Mouse (Mus musculus) lung, embryonic 14.5 days (tissue): ENCODE results near the gene Dcdc2c. TPM values are rescaled to one million over a fixed set of nuclear protein-coding genes. Genes with fewer than 3 reads are reported as not detected.

Experiments
- ATAC-seq: fragments of 200-750 bp; cut with Nextera tagmentation; 2 replicates; pipeline ENCODE4 v1.8.0; 2017; ENCODE audit warnings: mild to moderate bottlenecking, moderate TSS enrichment, moderate library complexity; ENCODE audit not compliant: insufficient read depth
- DNase-seq: peaks from one replicate; pipeline ENCODE4 v3.0.0-alpha.2; 2015
- H3K27ac ChIP-seq: fragments of 300-500 bp; sonication (generic); 2 replicates; pipeline ENCODE4 v1.5.1; 2014; ENCODE audit warnings: low read depth, mild to moderate bottlenecking, moderate library complexity
- H3K27me3 ChIP-seq: fragments of 300-500 bp; sonication (generic); 2 replicates; pipeline ENCODE4 v1.6.1; 2014; ENCODE audit warnings: low read length, control low read depth; ENCODE audit not compliant: insufficient read depth
- H3K36me3 ChIP-seq: fragments of 300-500 bp; sonication (generic); 2 replicates; pipeline ENCODE4 v1.6.1; 2014; ENCODE audit warnings: control low read depth; ENCODE audit not compliant: insufficient read depth
- H3K4me1 ChIP-seq: fragments of 300-500 bp; sonication (generic); 2 replicates; pipeline ENCODE4 v1.6.1; 2014; ENCODE audit warnings: antibody characterized with exemption, control low read depth; ENCODE audit not compliant: insufficient read depth
- H3K4me2 ChIP-seq: fragments of 300-500 bp; sonication (generic); 2 replicates; pipeline ENCODE4 v1.6.1; 2014; ENCODE audit warnings: mild to moderate bottlenecking
- H3K4me3 ChIP-seq: fragments of 300-500 bp; sonication (generic); 2 replicates; pipeline ENCODE4 v1.5.1; 2014; ENCODE audit warnings: low read depth, low read length
- H3K9ac ChIP-seq: fragments of 300-500 bp; sonication (generic); 2 replicates; pipeline ENCODE4 v1.6.1; 2014
- H3K9me3 ChIP-seq: fragments of 300-500 bp; sonication (generic); 2 replicates; pipeline ENCODE4 v1.6.1; 2016; ENCODE audit warnings: low read depth, low read length, control low read depth
- CTCF ChIP-seq: IDR thresholded peaks from 2 replicates; pipeline ENCODE4 v1.5.1; 2016; ENCODE audit warnings: antibody characterized with exemption, low read depth
- WGBS: fragments of 180-500 bp; shearing (Covaris S2); extraction: QIAGEN DNeasy Blood & Tissue Kit; methylation state at CpG from one replicate; pipeline ENCODE4 v1.1.7; 2014; 5-methylcytosine and 5-hydroxymethylcytosine counted together
- polyA plus RNA-seq: library from polyadenylated mRNA; unstranded; fragments of >200 nt; fragmentation: Nextera tagmentation; extraction: Ambion mirVana; gene quantifications from 2 replicates; pipeline ENCODE4 v1.2.1, GENCODE M21; 2014

Gene Dcdc2c
- polyA plus RNA-seq, 1 experiment from 2014 or later, result 0.37 TPM

- ATAC-seq (no peak), DNase-seq (no peak)
- Histone ChIP-seq H3K4me2 (0 out of 2 replicates have a peak overlapping the region, but pooled peaks have one; percentile 25), H3K9me3 (no peaks in the 10 kb centered on the region), H3K9ac (no peak overlapping the region), H3K4me1 (no peaks in the 10 kb centered on the region; the same call in 1 of the 2 replicates), H3K4me3 (no peak overlapping the region), H3K27ac (no peak overlapping the region), H3K36me3 (no peaks in the 10 kb centered on the region), H3K27me3 (no peaks in the 10 kb centered on the region)
- TF ChIP-seq CTCF, result no peak
- 51% methylated on average over 18 of the region's 18 CpGs for WGBS
Measured at GRCm38 (mm10) chr12:28551775-28552174, 424 bp downstream of the Dcdc2c start.

- ATAC-seq (0 out of 2 replicates have a peak, but pooled peaks have one; percentile 24), DNase-seq (no peak)
- no peak for TF ChIP-seq CTCF
- Histone ChIP-seq H3K27me3 (no peaks in the 10 kb centered on the region), H3K9ac (no peak overlapping the region), H3K4me1 (no peaks in the 10 kb centered on the region; the same call in 1 of the 2 replicates), H3K36me3 (no peaks in the 10 kb centered on the region), H3K4me3 (no peak overlapping the region), H3K4me2 (no peak overlapping the region), H3K9me3 (no peaks in the 10 kb centered on the region), H3K27ac (no peak overlapping the region)
- 38% methylated on average over 4 of the region's 4 CpGs for WGBS
Measured at GRCm38 (mm10) chr12:28548887-28549286, 3.3 kb downstream of the Dcdc2c start.

- H3K36me3 ChIP-seq, result no peaks in the 10 kb centered on the region
- no peaks in the 10 kb centered on the region for H3K4me1 ChIP-seq
- 43% methylated on average over 1 of the region's 1 CpGs for WGBS
- H3K4me3 ChIP-seq, result no peak overlapping the region
- no peak overlapping the region for H3K27ac ChIP-seq
- no peaks in the 10 kb centered on the region for H3K27me3 ChIP-seq
- no peak for TF ChIP-seq CTCF
- no peak for ATAC-seq
- no peak overlapping the region for H3K4me2 ChIP-seq
- H3K9ac ChIP-seq, result no peak overlapping the region
- 0 out of 2 replicates have a peak, but pooled peaks cover 4% of the 10 kb centered on the region for H3K9me3 ChIP-seq
- DNase-seq, result no peak
Measured at GRCm38 (mm10) chr12:28514264-28514775, 37.9 kb downstream of the Dcdc2c start.

GRCm38 (mm10) chr12:28509699-28510280 is 42.4 kb downstream of the Dcdc2c start:
- 24% methylated on average over 5 of the region's 5 CpGs for WGBS
- no peaks in the 10 kb centered on the region for H3K36me3 ChIP-seq

GRCm38 (mm10) chr12:28494289-28494688 is 57.9 kb downstream of the Dcdc2c start:
- Histone ChIP-seq H3K36me3 (no peaks in the 10 kb centered on the region), H3K9me3 (no peaks in the 10 kb centered on the region), H3K4me3 (no peak overlapping the region), H3K27ac (no peak overlapping the region), H3K9ac (no peak overlapping the region), H3K4me2 (no peak overlapping the region), H3K27me3 (no peaks in the 10 kb centered on the region), H3K4me1 (no peaks in the 10 kb centered on the region)
- no peak for ATAC-seq
- DNase-seq, result no peak
- WGBS, result 55% methylated on average over 5 of the region's 5 CpGs
- TF ChIP-seq CTCF, result no peak

More at GRCm38 (mm10) chr12:28509699-28510280, 42.4 kb downstream of the Dcdc2c start:
- no peak for TF ChIP-seq CTCF
- H3K4me3 ChIP-seq, result no peak overlapping the region
- no peaks in the 10 kb centered on the region for H3K4me1 ChIP-seq
- ATAC-seq (no peak), DNase-seq (no peak)
- no peak overlapping the region for H3K9ac ChIP-seq
- H3K27me3 ChIP-seq, result no peaks in the 10 kb centered on the region
- 0 out of 2 replicates have a peak, but pooled peaks cover 4% of the 10 kb centered on the region for H3K9me3 ChIP-seq
- no peak overlapping the region for H3K4me2 ChIP-seq
- H3K27ac ChIP-seq, result no peak overlapping the region

- Histone ChIP-seq H3K36me3 (no peaks in the 10 kb centered on the region), H3K4me3 (no peak overlapping the region), H3K9ac (no peak overlapping the region), H3K4me2 (no peak overlapping the region), H3K4me1 (no peaks in the 10 kb centered on the region), H3K27ac (no peak overlapping the region), H3K9me3 (no peaks in the 10 kb centered on the region), H3K27me3 (no peaks in the 10 kb centered on the region)
- DNase-seq, result no peak
- TF ChIP-seq CTCF, result no peak
- WGBS, result 64% methylated on average over 10 of the region's 10 CpGs
- ATAC-seq, result no peak
Measured at GRCm38 (mm10) chr12:28482483-28483160, 69.6 kb downstream of the Dcdc2c start.

GRCm38 (mm10) chr12:28460951-28461431 is 91.2 kb downstream of the Dcdc2c start:
- H3K27ac ChIP-seq, result no peak overlapping the region
- DNase-seq (no peak), ATAC-seq (no peak)
- no peak overlapping the region for H3K4me2 ChIP-seq
- no peaks in the 10 kb centered on the region for H3K27me3 ChIP-seq
- no peaks in the 10 kb centered on the region for H3K4me1 ChIP-seq
- no peak overlapping the region for H3K4me3 ChIP-seq
- no peak for TF ChIP-seq CTCF
- no peaks in the 10 kb centered on the region for H3K36me3 ChIP-seq
- WGBS, result 67% methylated on average over 2 of the region's 2 CpGs
- H3K9ac ChIP-seq, result no peak overlapping the region
- no peaks in the 10 kb centered on the region for H3K9me3 ChIP-seq
